Mouse (Mus musculus): Measurements from ENCODE around the gene Diablo.

DNA sequence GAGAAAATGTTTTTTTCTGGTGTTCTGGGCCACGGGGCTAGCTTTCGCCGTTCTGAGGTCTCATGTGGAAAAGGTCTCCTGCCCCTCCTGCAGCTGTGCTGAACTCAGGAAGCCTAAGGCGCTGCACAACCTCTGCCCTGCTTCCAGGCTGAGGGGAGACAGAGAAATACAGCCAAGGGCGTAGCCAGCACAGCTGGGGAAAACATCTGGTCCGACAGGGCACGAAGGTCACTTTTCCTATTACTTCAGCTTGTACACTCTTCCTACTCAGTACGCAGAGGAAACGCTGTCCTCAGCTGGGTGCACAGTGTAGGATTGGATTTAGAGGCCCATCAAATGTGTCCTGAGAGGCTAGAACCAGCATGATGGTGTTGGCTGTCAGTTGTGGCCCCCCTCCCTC is 34.0 kb downstream of the Diablo start:
- TF ChIP-seq CTCF (IDR thresholded peaks at IDR 0.05; ENCODE audit: low read depth) (no peak), EP300 (IDR thresholded peaks at IDR 0.05; ENCODE audit: low read depth) (no peak)
